Comparison of ENCODE assay signal across 29 mouse cellular contexts in the genomic region with DNA sequence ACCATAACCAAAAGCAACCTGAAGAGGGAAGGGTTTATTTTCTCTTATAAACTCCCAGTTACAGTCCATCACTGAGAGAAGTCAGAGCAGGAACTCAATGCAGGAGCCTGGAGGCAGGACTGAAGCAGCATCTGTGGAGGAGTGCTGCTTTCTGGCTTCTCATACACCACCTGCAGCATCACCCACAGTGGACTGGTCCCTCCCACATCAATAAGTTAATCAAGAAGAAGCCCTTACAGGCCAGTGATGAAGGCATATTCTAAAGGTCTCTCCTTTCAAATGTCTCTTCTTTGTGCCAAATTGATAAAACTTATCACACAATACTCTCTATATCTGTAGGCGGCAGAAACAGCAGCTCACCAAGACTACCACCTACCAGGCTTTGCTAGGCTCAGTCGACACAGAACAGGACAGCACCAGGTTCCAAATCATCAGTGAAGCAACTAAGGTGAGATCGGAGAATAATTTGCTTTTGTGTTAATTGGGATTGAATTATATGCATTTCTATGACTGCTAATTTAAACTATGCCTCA. TPM values are rescaled to one million over a fixed set of nuclear protein-coding genes. Genes with fewer than 3 reads are reported as not detected.
DNase-seq lines count a peak whose midpoint lies in the region; ATAC-seq and TF ChIP-seq lines count a peak whose summit lies in the region.
"Had no signal": no experiment of that assay in that cellular context is flagged by ENCODE, and none has a peak within 500 bp of the region (broad histone marks: within the 10 kb centered on the region; RNA-seq: fewer than 3 reads in every experiment).

No protein-coding gene starts in this region.

- no peak overlapping the region for H3K4me2 ChIP-seq in stomach, embryonic 15.5 days
- H3K4me2 ChIP-seq in stomach, postnatal 0 days (replicated peaks; ENCODE audit: low read depth): no peak overlapping the region
- peak overlapping the region; percentile 42 for H3K4me2 ChIP-seq in liver, embryonic 12.5 days
- peak overlapping the region; percentile 26 for H3K4me2 ChIP-seq in liver, postnatal 0 days (ENCODE audit: low read depth, low read length)
- H3K4me2 ChIP-seq in hindbrain, embryonic 16.5 days (ENCODE audit: low read length): no peak overlapping the region
- H3K4me2 ChIP-seq: heart, embryonic 13.5 days; hindbrain, embryonic 14.5 days; midbrain, embryonic 13.5 days; neural tube, embryonic 15.5 days had no signal

- no peaks in the 10 kb centered on the region for H3K27me3 ChIP-seq in stomach, embryonic 15.5 days (replicated peaks)
- H3K27me3 ChIP-seq in stomach, postnatal 0 days (ENCODE audit: control insufficient read depth, insufficient read depth, low read length): no peaks in the 10 kb centered on the region
- H3K27me3 ChIP-seq in liver, embryonic 12.5 days (replicated peaks): no peaks in the 10 kb centered on the region
- no peaks in the 10 kb centered on the region for H3K27me3 ChIP-seq in liver, postnatal 0 days (ENCODE audit: insufficient read depth, low read length)
- no peaks in the 10 kb centered on the region for H3K27me3 ChIP-seq in hindbrain, embryonic 16.5 days (replicated peaks; ENCODE audit: control insufficient read depth, insufficient read depth, low read length)
- H3K27me3 ChIP-seq: heart, embryonic 13.5 days; megakaryocyte, embryonic 14.5 days; midbrain, embryonic 13.5 days; neural tube, embryonic 15.5 days; Patski had no signal

- peak; percentile 68; the same call in 1 of the 2 replicates for ATAC-seq in stomach, embryonic 15.5 days (ENCODE audit: insufficient read depth, low FRiP score, low read depth)
- no peak for ATAC-seq in stomach, postnatal 0 days (ENCODE audit: low FRiP score, low TSS enrichment)
- ATAC-seq in liver, embryonic 12.5 days: peak; percentile 97
- ATAC-seq in liver, postnatal 0 days: peak; percentile 45; the same call in 1 of the 2 replicates
- no peak for ATAC-seq in hindbrain, embryonic 16.5 days
- ATAC-seq: forebrain, embryonic 14.5 days; inflammation-experienced regulatory T-cells, adult 6 months; midbrain, embryonic 13.5 days; Patski had no signal

- H3K9ac ChIP-seq in stomach, embryonic 15.5 days: no peak overlapping the region
- H3K9ac ChIP-seq in stomach, postnatal 0 days (ENCODE audit: low read length): no peak overlapping the region
- H3K9ac ChIP-seq in liver, embryonic 12.5 days: no peak overlapping the region
- no peak overlapping the region for H3K9ac ChIP-seq in liver, postnatal 0 days (replicated peaks)
- H3K9ac ChIP-seq in hindbrain, embryonic 16.5 days (ENCODE audit: low read depth, low read length): no peak overlapping the region
- H3K9ac ChIP-seq: heart, embryonic 13.5 days; hindbrain, embryonic 14.5 days; midbrain, embryonic 13.5 days; neural tube, embryonic 15.5 days had no signal

- no peak for TF ChIP-seq CTCF in stomach, postnatal 0 days (IDR thresholded peaks at IDR 0.05; ENCODE audit: low read depth)
- TF ChIP-seq CTCF in liver, postnatal 0 days (IDR thresholded peaks at IDR 0.05; ENCODE audit: low read depth): no peak

- H3K4me3 ChIP-seq in stomach, embryonic 15.5 days (replicated peaks): no peak overlapping the region
- no peak overlapping the region for H3K4me3 ChIP-seq in stomach, postnatal 0 days (ENCODE audit: low read depth, low read length)
- H3K4me3 ChIP-seq in liver, embryonic 12.5 days: no peak overlapping the region
- no peak overlapping the region for H3K4me3 ChIP-seq in liver, postnatal 0 days (ENCODE audit: low read depth, low read length)
- H3K4me3 ChIP-seq in hindbrain, embryonic 16.5 days (ENCODE audit: low read length): no peak overlapping the region
- H3K4me3 ChIP-seq: heart, adult 2 months; heart, embryonic 13.5 days; megakaryocyte, embryonic 14.5 days; midbrain, embryonic 13.5 days; neural tube, embryonic 15.5 days had no signal

- 87% methylated on average over 3 of the region's 3 CpGs for WGBS in stomach, embryonic 15.5 days
- WGBS in stomach, postnatal 0 days: 94% methylated on average over 3 of the region's 3 CpGs
- WGBS in liver, embryonic 12.5 days (ENCODE audit: insufficient replicate concordance): 39% methylated on average over 3 of the region's 3 CpGs
- 58% methylated on average over 3 of the region's 3 CpGs for WGBS in liver, postnatal 0 days (ENCODE audit: insufficient replicate concordance)
- WGBS in hindbrain, embryonic 16.5 days: 94% methylated on average over 3 of the region's 3 CpGs

- no peaks in the 10 kb centered on the region; the same call in 1 of the 2 replicates for H3K9me3 ChIP-seq in stomach, embryonic 15.5 days
- H3K9me3 ChIP-seq in stomach, postnatal 0 days (ENCODE audit: control insufficient read depth, low read length): no peaks in the 10 kb centered on the region
- H3K9me3 ChIP-seq in liver, embryonic 12.5 days (replicated peaks): no peaks in the 10 kb centered on the region
- no peaks in the 10 kb centered on the region for H3K9me3 ChIP-seq in liver, postnatal 0 days (ENCODE audit: low read length)
- no peaks in the 10 kb centered on the region for H3K9me3 ChIP-seq in hindbrain, embryonic 16.5 days (ENCODE audit: control insufficient read depth, low read length)
- H3K9me3 ChIP-seq: G1E; megakaryocyte, embryonic 14.5 days had no signal

- H3K27ac ChIP-seq in stomach, embryonic 15.5 days: no peak overlapping the region
- no peak overlapping the region for H3K27ac ChIP-seq in stomach, postnatal 0 days (replicated peaks)
- H3K27ac ChIP-seq in liver, embryonic 12.5 days: peak overlapping the region; percentile 1; the same call in 1 of the 2 replicates
- H3K27ac ChIP-seq in liver, postnatal 0 days (ENCODE audit: low read depth): no peak overlapping the region
- H3K27ac ChIP-seq in hindbrain, embryonic 16.5 days (ENCODE audit: low read depth, low read length): no peak overlapping the region
- H3K27ac ChIP-seq: heart, adult 2 months; heart, embryonic 13.5 days; hindbrain, embryonic 14.5 days; kidney, postnatal 0 days; midbrain, embryonic 13.5 days; neural tube, embryonic 15.5 days had no signal

- TF ChIP-seq EP300 in stomach, postnatal 0 days (optimal IDR thresholded peaks at IDR 0.05): no peak
- TF ChIP-seq EP300 in liver, postnatal 0 days (IDR thresholded peaks at IDR 0.05; ENCODE audit: low read depth): peak; percentile 61; the same call in 1 of the 2 replicates

- no peak for DNase-seq in stomach, postnatal 0 days (ENCODE audit: low spot score)
- no peak for DNase-seq in liver, postnatal 0 days
- DNase-seq in layer of hippocampus, postnatal 14 days (ENCODE audit: low spot score in 2 of 2): no peak
- no peak for DNase-seq in cerebellum, postnatal 25 days
- DNase-seq: adrenal gland, postnatal 14 days; cerebellum, adult 11-12 months; cerebellum, adult 9-11 months; gastrocnemius, postnatal 36 days; heart, adult 2 months; heart, postnatal 10 days; kidney, adult 18-20 months; layer of hippocampus, adult 9-11 months; lung, postnatal 36 days; retina, postnatal 1 day; right cerebral cortex, postnatal 14 days; thymus, postnatal 14 days had no signal

- H3K4me1 ChIP-seq in stomach, embryonic 15.5 days: no peaks in the 10 kb centered on the region
- no peaks in the 10 kb centered on the region for H3K4me1 ChIP-seq in stomach, postnatal 0 days (replicated peaks; ENCODE audit: control insufficient read depth, insufficient read depth)
- H3K4me1 ChIP-seq in liver, embryonic 12.5 days: peaks cover 27% of the 10 kb centered on the region
- peaks cover 3% of the 10 kb centered on the region; the same call in 1 of the 2 replicates for H3K4me1 ChIP-seq in liver, postnatal 0 days (ENCODE audit: insufficient read depth)
- no peaks in the 10 kb centered on the region for H3K4me1 ChIP-seq in hindbrain, embryonic 16.5 days (ENCODE audit: control insufficient read depth, insufficient read depth, low read depth, low read length)
- H3K4me1 ChIP-seq: heart, embryonic 13.5 days; midbrain, embryonic 13.5 days; neural tube, embryonic 15.5 days had no signal

- H3K36me3 ChIP-seq in stomach, embryonic 15.5 days: no peaks in the 10 kb centered on the region
- H3K36me3 ChIP-seq in stomach, postnatal 0 days (ENCODE audit: control insufficient read depth, insufficient read depth, low read length): no peaks in the 10 kb centered on the region
- peaks cover 19% of the 10 kb centered on the region for H3K36me3 ChIP-seq in liver, embryonic 12.5 days
- H3K36me3 ChIP-seq in liver, postnatal 0 days (replicated peaks; ENCODE audit: insufficient read depth, low read length): peaks cover 6% of the 10 kb centered on the region
- H3K36me3 ChIP-seq in hindbrain, embryonic 16.5 days (ENCODE audit: control insufficient read depth, insufficient read depth, low read length): peaks cover 3% of the 10 kb centered on the region; the same call in 1 of the 2 replicates
- H3K36me3 ChIP-seq: neural tube, embryonic 15.5 days had no signal

RNA-seq across cellular contexts. Expression of gene Tmem87a, which starts 7.2 kb away (rescaled TPM):
- polyA plus RNA-seq in stomach, embryonic 15.5 days (2015; fragmentation: Nextera tagmentation; extraction: Ambion mirVana): 13.3 and 13.4 TPM in 2 replicates
- 13.3 and 16.4 TPM in 2 replicates for polyA plus RNA-seq in stomach, postnatal 0 days (2015; fragmentation: Nextera tagmentation; extraction: Ambion mirVana)
- 5.0 and 5.4 TPM in 2 replicates for polyA plus RNA-seq in liver, embryonic 12.5 days (2016; fragmentation: Nextera tagmentation; extraction: Ambion mirVana)
- polyA plus RNA-seq in liver, postnatal 0 days (2015; fragmentation: Nextera tagmentation; extraction: Ambion mirVana): 2.9 and 3.2 TPM in 2 replicates
- polyA plus RNA-seq in hindbrain, embryonic 16.5 days (2015; fragmentation: Nextera tagmentation; extraction: Ambion mirVana): 6.3 and 7.2 TPM in 2 replicates
- 10 to 100 TPM; 34.3 to 37.2 TPM for total RNA-seq in layer of hippocampus, postnatal 14 days (2021)

RNA-seq across cellular contexts. Expression of gene Ganc, which starts 7.5 kb away (rescaled TPM):
- 7.7 and 9.0 TPM in 2 replicates for polyA plus RNA-seq in stomach, embryonic 15.5 days (2015; fragmentation: Nextera tagmentation; extraction: Ambion mirVana)
- 6.8 and 7.8 TPM in 2 replicates for polyA plus RNA-seq in stomach, postnatal 0 days (2015; fragmentation: Nextera tagmentation; extraction: Ambion mirVana)
- 5.0 and 7.3 TPM in 2 replicates for polyA plus RNA-seq in liver, embryonic 12.5 days (2016; fragmentation: Nextera tagmentation; extraction: Ambion mirVana)
- polyA plus RNA-seq in liver, postnatal 0 days (2015; fragmentation: Nextera tagmentation; extraction: Ambion mirVana): 6.8 and 8.2 TPM in 2 replicates
- 10.2 and 11.4 TPM in 2 replicates for polyA plus RNA-seq in hindbrain, embryonic 16.5 days (2015; fragmentation: Nextera tagmentation; extraction: Ambion mirVana)
- total RNA-seq in layer of hippocampus, postnatal 14 days (2021): 10 to 100 TPM; 11.4 to 12.1 TPM

RNA-seq across cellular contexts. Expression of gene Capn3, which starts 44.7 kb away (rescaled TPM):
- 0.95 and 1.4 TPM in 2 replicates for polyA plus RNA-seq in stomach, embryonic 15.5 days (2015; fragmentation: Nextera tagmentation; extraction: Ambion mirVana)
- 0.40 and 0.90 TPM in 2 replicates for polyA plus RNA-seq in stomach, postnatal 0 days (2015; fragmentation: Nextera tagmentation; extraction: Ambion mirVana)
- polyA plus RNA-seq in liver, embryonic 12.5 days (2016; fragmentation: Nextera tagmentation; extraction: Ambion mirVana): 6.3 and 6.9 TPM in 2 replicates
- polyA plus RNA-seq in liver, postnatal 0 days (2015; fragmentation: Nextera tagmentation; extraction: Ambion mirVana): 4.7 and 4.9 TPM in 2 replicates
- 0.54 and 0.79 TPM in 2 replicates for polyA plus RNA-seq in hindbrain, embryonic 16.5 days (2015; fragmentation: Nextera tagmentation; extraction: Ambion mirVana)
- 10 to 100 TPM in 1 of 2 experiments, 1 to 10 TPM in 1; 6.7 to 10.2 TPM for total RNA-seq in layer of hippocampus, postnatal 14 days (2021)
- polyA plus RNA-seq: G1E, Patski had no signal

RNA-seq across cellular contexts. Expression of gene Vps39, which starts 58.2 kb away (rescaled TPM):
- 17.8 and 17.9 TPM in 2 replicates for polyA plus RNA-seq in stomach, embryonic 15.5 days (2015; fragmentation: Nextera tagmentation; extraction: Ambion mirVana)
- polyA plus RNA-seq in stomach, postnatal 0 days (2015; fragmentation: Nextera tagmentation; extraction: Ambion mirVana): 8.4 and 9.2 TPM in 2 replicates
- polyA plus RNA-seq in liver, embryonic 12.5 days (2016; fragmentation: Nextera tagmentation; extraction: Ambion mirVana): 11.5 and 12.2 TPM in 2 replicates
- polyA plus RNA-seq in liver, postnatal 0 days (2015; fragmentation: Nextera tagmentation; extraction: Ambion mirVana): 5.6 and 5.9 TPM in 2 replicates
- polyA plus RNA-seq in hindbrain, embryonic 16.5 days (2015; fragmentation: Nextera tagmentation; extraction: Ambion mirVana): 43.0 and 44.5 TPM in 2 replicates
- 10 to 100 TPM; 59.3 to 66.2 TPM for total RNA-seq in layer of hippocampus, postnatal 14 days (2021)

Comparison
In these comparisons a context has a peak if more than half of its experiments do, and no peak if none do; other contexts are left out.
1. ATAC-seq: peak in stomach, embryonic 15.5 days (single experiment), liver, embryonic 12.5 days (single experiment) and liver, postnatal 0 days (single experiment); none in stomach, postnatal 0 days (single experiment) and hindbrain, embryonic 16.5 days (single experiment).
2. H3K4me2 ChIP-seq: peak in liver, embryonic 12.5 days (single experiment) and liver, postnatal 0 days (single experiment); none in stomach, embryonic 15.5 days (single experiment), stomach, postnatal 0 days (single experiment) and hindbrain, embryonic 16.5 days (single experiment).